27 mouse cellular contexts compared by ENCODE assay signal in the genomic region with DNA sequence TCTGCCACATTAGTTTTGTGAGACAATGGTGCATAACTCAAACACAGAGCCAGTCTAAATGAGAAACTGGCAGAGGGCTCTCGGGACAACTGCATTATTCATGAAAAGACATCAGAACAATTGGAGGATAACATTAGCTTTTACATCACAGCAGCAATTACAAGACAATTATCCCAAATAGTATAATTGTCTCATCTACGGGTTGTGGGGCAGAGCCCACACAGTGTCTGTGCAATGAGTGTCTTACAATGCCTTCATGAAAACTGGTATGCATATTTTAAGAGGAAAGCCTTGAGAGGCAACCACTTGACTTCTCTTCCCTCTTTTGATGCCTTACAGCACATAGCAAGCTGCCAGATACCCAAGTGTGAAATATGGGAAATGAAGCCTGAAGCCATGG. TPM values are rescaled to one million over a fixed set of nuclear protein-coding genes. Genes with fewer than 3 reads are reported as not detected.
DNase-seq lines count a peak whose midpoint lies in the region; ATAC-seq and TF ChIP-seq lines count a peak whose summit lies in the region.
"Had no signal": no experiment of that assay in that cellular context is flagged by ENCODE, and none has a peak within 500 bp of the region (broad histone marks: within the 10 kb centered on the region; RNA-seq: fewer than 3 reads in every experiment).

No protein-coding gene starts in this region.

- DNase-seq in forebrain, embryonic 11.5 days (ENCODE audit: low spot score), result no peak
- no peak for DNase-seq in hindbrain, postnatal 0 days (ENCODE audit: low spot score)
- no peak for DNase-seq in thymus, adult 2 months
- DNase-seq: adrenal gland, adult 8-10 months; adrenal gland, postnatal 36 days; B cell, adult 2 months; cerebellum, adult 11-12 months; cerebellum, adult 9-10 months; cerebellum, postnatal 36 days; gastrocnemius, postnatal 10 days; kidney, adult 18-20 months had no signal

- TF ChIP-seq POLR2A in thymus, adult 2 months (IDR thresholded peaks at IDR 0.05; ENCODE audit: control insufficient read depth, extremely low read depth, insufficient read depth, low read length, poor library complexity), result no peak

- no peak overlapping the region for H3K4me2 ChIP-seq in forebrain, embryonic 13.5 days
- H3K4me2 ChIP-seq in forebrain, embryonic 11.5 days (ENCODE audit: low read depth, low read length, severe bottlenecking), result no peak overlapping the region
- H3K4me2 ChIP-seq in hindbrain, embryonic 13.5 days, result no peak overlapping the region
- no peak overlapping the region for H3K4me2 ChIP-seq in hindbrain, postnatal 0 days (ENCODE audit: low read depth, low read length)
- no peak overlapping the region for H3K4me2 ChIP-seq in neural tube, embryonic 12.5 days (replicated peaks)
- no peak overlapping the region for H3K4me2 ChIP-seq in neural tube, embryonic 15.5 days
- no peak overlapping the region for H3K4me2 ChIP-seq in forebrain, embryonic 16.5 days (ENCODE audit: low read length)
- H3K4me2 ChIP-seq: embryonic facial prominence, embryonic 13.5 days; heart, embryonic 12.5 days had no signal

- ATAC-seq in forebrain, embryonic 13.5 days, result peak; percentile 65
- no peak for ATAC-seq in forebrain, embryonic 11.5 days (replicated peaks; ENCODE audit: low FRiP score)
- peak; percentile 43; the same call in 1 of the 2 replicates for ATAC-seq in hindbrain, embryonic 13.5 days (ENCODE audit: low FRiP score)
- no peak for ATAC-seq in hindbrain, postnatal 0 days
- ATAC-seq in neural tube, embryonic 12.5 days (ENCODE audit: low FRiP score, low read depth), result peak; percentile 61; the same call in 1 of the 2 replicates
- ATAC-seq in neural tube, embryonic 15.5 days (ENCODE audit: low FRiP score), result no peak
- ATAC-seq in forebrain, embryonic 16.5 days, result peak; percentile 91
- ATAC-seq: CD4-positive, CD25-positive, alpha-beta regulatory T cell, adult 4 months; inflammation-experienced regulatory T-cells, adult 6 months had no signal

- H3K9me3 ChIP-seq in forebrain, embryonic 13.5 days (replicated peaks), result no peaks in the 10 kb centered on the region
- H3K9me3 ChIP-seq in forebrain, embryonic 11.5 days (ENCODE audit: control insufficient read depth, low read length), result no peaks in the 10 kb centered on the region
- H3K9me3 ChIP-seq in hindbrain, embryonic 13.5 days, result no peaks in the 10 kb centered on the region
- H3K9me3 ChIP-seq in hindbrain, postnatal 0 days (ENCODE audit: low read length), result no peaks in the 10 kb centered on the region
- no peaks in the 10 kb centered on the region for H3K9me3 ChIP-seq in neural tube, embryonic 12.5 days
- no peaks in the 10 kb centered on the region for H3K9me3 ChIP-seq in neural tube, embryonic 15.5 days (replicated peaks)
- no peaks in the 10 kb centered on the region for H3K9me3 ChIP-seq in forebrain, embryonic 16.5 days (ENCODE audit: control insufficient read depth, low read length)
- H3K9me3 ChIP-seq: embryonic facial prominence, embryonic 13.5 days; G1E; heart, embryonic 12.5 days; hindbrain, embryonic 10.5 days had no signal

- TF ChIP-seq CTCF in hindbrain, postnatal 0 days (IDR thresholded peaks at IDR 0.05; ENCODE audit: low read depth), result no peak
- TF ChIP-seq CTCF in thymus, adult 2 months (IDR thresholded peaks at IDR 0.05; ENCODE audit: borderline replicate concordance, control insufficient read depth, extremely low read depth, insufficient read depth, low read length, poor library complexity), result no peak

- no peak overlapping the region for H3K27ac ChIP-seq in forebrain, embryonic 13.5 days
- H3K27ac ChIP-seq in forebrain, embryonic 11.5 days (ENCODE audit: low read depth, low read length), result no peak overlapping the region
- no peak overlapping the region; the same call in 1 of the 2 replicates for H3K27ac ChIP-seq in hindbrain, embryonic 13.5 days
- H3K27ac ChIP-seq in hindbrain, postnatal 0 days, result no peak overlapping the region
- H3K27ac ChIP-seq in neural tube, embryonic 12.5 days, result no peak overlapping the region
- no peak overlapping the region for H3K27ac ChIP-seq in neural tube, embryonic 15.5 days (replicated peaks)
- H3K27ac ChIP-seq in forebrain, embryonic 16.5 days (ENCODE audit: low read length), result no peak overlapping the region
- no peak overlapping the region for H3K27ac ChIP-seq in thymus, adult 2 months (ENCODE audit: control insufficient read depth, insufficient read depth, low read length)
- H3K27ac ChIP-seq: embryonic facial prominence, embryonic 13.5 days; hindbrain, embryonic 10.5 days had no signal

- no peak overlapping the region for H3K4me3 ChIP-seq in forebrain, embryonic 13.5 days
- no peak overlapping the region for H3K4me3 ChIP-seq in forebrain, embryonic 11.5 days (ENCODE audit: low read depth, low read length)
- H3K4me3 ChIP-seq in hindbrain, embryonic 13.5 days, result no peak overlapping the region
- H3K4me3 ChIP-seq in hindbrain, postnatal 0 days (ENCODE audit: low read length), result no peak overlapping the region
- no peak overlapping the region for H3K4me3 ChIP-seq in neural tube, embryonic 12.5 days
- no peak overlapping the region for H3K4me3 ChIP-seq in neural tube, embryonic 15.5 days (replicated peaks)
- H3K4me3 ChIP-seq in forebrain, embryonic 16.5 days (replicated peaks; ENCODE audit: low read length), result no peak overlapping the region
- no peak overlapping the region for H3K4me3 ChIP-seq in thymus, adult 2 months (ENCODE audit: control insufficient read depth, insufficient read depth, low read length)
- H3K4me3 ChIP-seq: embryonic facial prominence, embryonic 13.5 days; heart, embryonic 12.5 days; hindbrain, embryonic 10.5 days had no signal

- WGBS in forebrain, embryonic 13.5 days, result 31% methylated on average over 2 of the region's 2 CpGs
- 72% methylated on average over 2 of the region's 2 CpGs for WGBS in forebrain, embryonic 11.5 days
- WGBS in hindbrain, embryonic 13.5 days, result 53% methylated on average over 2 of the region's 2 CpGs
- 54% methylated on average over 2 of the region's 2 CpGs for WGBS in hindbrain, postnatal 0 days
- 46% methylated on average over 2 of the region's 2 CpGs for WGBS in neural tube, embryonic 12.5 days
- WGBS in neural tube, embryonic 15.5 days, result 25% methylated on average over 2 of the region's 2 CpGs
- 31% methylated on average over 2 of the region's 2 CpGs for WGBS in forebrain, embryonic 16.5 days
- WGBS in thymus, adult 2 months, result 84% methylated on average over 2 of the region's 2 CpGs

- H3K27me3 ChIP-seq in forebrain, embryonic 13.5 days, result no peaks in the 10 kb centered on the region
- no peaks in the 10 kb centered on the region for H3K27me3 ChIP-seq in forebrain, embryonic 11.5 days (ENCODE audit: control insufficient read depth, insufficient read depth, low read length)
- no peaks in the 10 kb centered on the region for H3K27me3 ChIP-seq in hindbrain, embryonic 13.5 days
- no peaks in the 10 kb centered on the region for H3K27me3 ChIP-seq in hindbrain, postnatal 0 days (ENCODE audit: insufficient read depth, low read length)
- no peaks in the 10 kb centered on the region for H3K27me3 ChIP-seq in neural tube, embryonic 12.5 days (replicated peaks)
- no peaks in the 10 kb centered on the region for H3K27me3 ChIP-seq in neural tube, embryonic 15.5 days (replicated peaks)
- no peaks in the 10 kb centered on the region for H3K27me3 ChIP-seq in forebrain, embryonic 16.5 days (replicated peaks; ENCODE audit: control insufficient read depth, insufficient read depth, low read length)
- H3K27me3 ChIP-seq in thymus, adult 2 months (ENCODE audit: control insufficient read depth, insufficient read depth, low read length), result no peaks in the 10 kb centered on the region
- H3K27me3 ChIP-seq: embryonic facial prominence, embryonic 13.5 days; heart, embryonic 12.5 days had no signal

- H3K36me3 ChIP-seq in forebrain, embryonic 13.5 days (ENCODE audit: poor library complexity, severe bottlenecking), result no peaks in the 10 kb centered on the region
- H3K36me3 ChIP-seq in forebrain, embryonic 11.5 days (ENCODE audit: control insufficient read depth, insufficient read depth, low read length), result no peaks in the 10 kb centered on the region
- H3K36me3 ChIP-seq in hindbrain, embryonic 13.5 days, result no peaks in the 10 kb centered on the region
- H3K36me3 ChIP-seq in hindbrain, postnatal 0 days (ENCODE audit: insufficient read depth, low read length), result no peaks in the 10 kb centered on the region
- H3K36me3 ChIP-seq in neural tube, embryonic 12.5 days, result no peaks in the 10 kb centered on the region
- H3K36me3 ChIP-seq in neural tube, embryonic 15.5 days, result no peaks in the 10 kb centered on the region
- H3K36me3 ChIP-seq in forebrain, embryonic 16.5 days (ENCODE audit: control insufficient read depth, insufficient read depth), result no peaks in the 10 kb centered on the region
- H3K36me3 ChIP-seq in thymus, adult 2 months (ENCODE audit: control insufficient read depth, insufficient read depth, low read length), result no peaks in the 10 kb centered on the region
- H3K36me3 ChIP-seq: embryonic facial prominence, embryonic 13.5 days; G1E; heart, embryonic 12.5 days; hindbrain, embryonic 10.5 days had no signal

- H3K4me1 ChIP-seq in forebrain, embryonic 13.5 days, result no peaks in the 10 kb centered on the region
- no peaks in the 10 kb centered on the region for H3K4me1 ChIP-seq in forebrain, embryonic 11.5 days (replicated peaks; ENCODE audit: control insufficient read depth, insufficient read depth, low read length)
- H3K4me1 ChIP-seq in hindbrain, embryonic 13.5 days (replicated peaks), result 0 out of 2 replicates have a peak, but pooled peaks cover 4% of the 10 kb centered on the region
- H3K4me1 ChIP-seq in hindbrain, postnatal 0 days (ENCODE audit: insufficient read depth, low read length), result no peaks in the 10 kb centered on the region
- H3K4me1 ChIP-seq in neural tube, embryonic 12.5 days, result no peaks in the 10 kb centered on the region
- H3K4me1 ChIP-seq in neural tube, embryonic 15.5 days, result no peaks in the 10 kb centered on the region
- H3K4me1 ChIP-seq in forebrain, embryonic 16.5 days (replicated peaks; ENCODE audit: control insufficient read depth, insufficient read depth, low read length), result no peaks in the 10 kb centered on the region
- no peaks in the 10 kb centered on the region for H3K4me1 ChIP-seq in thymus, adult 2 months (replicated peaks; ENCODE audit: control insufficient read depth, insufficient read depth, low read length)
- H3K4me1 ChIP-seq: embryonic facial prominence, embryonic 13.5 days; heart, embryonic 12.5 days; hindbrain, embryonic 10.5 days had no signal

- H3K9ac ChIP-seq in forebrain, embryonic 13.5 days, result no peak overlapping the region
- no peak overlapping the region for H3K9ac ChIP-seq in forebrain, embryonic 11.5 days (ENCODE audit: low read length)
- no peak overlapping the region for H3K9ac ChIP-seq in hindbrain, embryonic 13.5 days
- H3K9ac ChIP-seq in hindbrain, postnatal 0 days (replicated peaks; ENCODE audit: low read length), result no peak overlapping the region
- H3K9ac ChIP-seq in neural tube, embryonic 12.5 days, result no peak overlapping the region
- no peak overlapping the region for H3K9ac ChIP-seq in neural tube, embryonic 15.5 days (replicated peaks)
- no peak overlapping the region for H3K9ac ChIP-seq in forebrain, embryonic 16.5 days (replicated peaks; ENCODE audit: low read depth, low read length)
- H3K9ac ChIP-seq: embryonic facial prominence, embryonic 13.5 days; heart, embryonic 12.5 days had no signal

RNA-seq across cellular contexts. Expression of gene Mtnr1b, which starts 23.8 kb away (rescaled TPM):
- not detected in 2 replicates for polyA plus RNA-seq in forebrain, embryonic 13.5 days (2015; fragmentation: Nextera tagmentation; extraction: Ambion mirVana)
- not detected in 2 replicates for polyA plus RNA-seq in forebrain, embryonic 11.5 days (2014; fragmentation: Nextera tagmentation; extraction: Ambion mirVana)
- polyA plus RNA-seq in hindbrain, embryonic 13.5 days (2015; fragmentation: Nextera tagmentation; extraction: Ambion mirVana), result not detected in 2 replicates
- total RNA-seq in hindbrain, postnatal 0 days (2014; rRNA removed), result not detected in 2 replicates
- not detected in 2 replicates for polyA plus RNA-seq in hindbrain, postnatal 0 days (2015; fragmentation: Nextera tagmentation; extraction: Ambion mirVana)
- polyA plus RNA-seq in neural tube, embryonic 12.5 days (2016; fragmentation: Nextera tagmentation; extraction: Ambion mirVana), result not detected in 2 replicates
- polyA plus RNA-seq in neural tube, embryonic 15.5 days (2015; fragmentation: Nextera tagmentation; extraction: Ambion mirVana), result not detected in 2 replicates
- polyA plus RNA-seq in forebrain, embryonic 16.5 days (2015; fragmentation: Nextera tagmentation; extraction: Ambion mirVana), result not detected in 2 replicates
- polyA plus RNA-seq in thymus, adult 2 months (2012; rRNA removed), result not detected in 2 replicates
- total RNA-seq: adrenal gland, adult 8-10 months; adrenal gland, postnatal 36 days; G1E; gastrocnemius, postnatal 10 days; gastrocnemius, postnatal 4 days; heart, adult 8-10 months; heart, postnatal 25 days had no signal
- polyA plus RNA-seq: CD4-positive, CD25-positive, alpha-beta regulatory T cell, adult 4 months; embryonic facial prominence, embryonic 13.5 days; frontal cortex, adult 2 months; G1E; heart, embryonic 12.5 days; heart, embryonic 16.5 days; hindbrain, embryonic 10.5 days; inflammation-experienced regulatory T-cells, adult 6 months had no signal

Comparison
In these comparisons a context has a peak if more than half of its experiments do, and no peak if none do; other contexts are left out.
1. ATAC-seq: peak in forebrain, embryonic 13.5 days (single experiment), hindbrain, embryonic 13.5 days (single experiment), neural tube, embryonic 12.5 days (single experiment) and forebrain, embryonic 16.5 days (single experiment); none in forebrain, embryonic 11.5 days (single experiment), hindbrain, postnatal 0 days (single experiment) and neural tube, embryonic 15.5 days (single experiment).